Mouse (Mus musculus) R1 (cell line): ENCODE measurements around the gene Gm11595.
"Not testable (repeated sequence)": the region's sequence is repeated elsewhere in the genome, so short reads cannot be mapped to it uniquely, and the experiment has no call there.

Source experiments
- DNase-seq: peaks from one replicate; pipeline ENCODE4 v3.0.0-alpha.2; 2018; ENCODE audit warnings: low read depth, low spot score

The Gm11595 gene

GRCm38 (mm10) chr11:99772813-99773212, at the start of gene Gm11595:
Gene Gm11595 (minus strand): TSS chr11:99772913.
- not testable (repeated sequence) for DNase-seq

DNA sequence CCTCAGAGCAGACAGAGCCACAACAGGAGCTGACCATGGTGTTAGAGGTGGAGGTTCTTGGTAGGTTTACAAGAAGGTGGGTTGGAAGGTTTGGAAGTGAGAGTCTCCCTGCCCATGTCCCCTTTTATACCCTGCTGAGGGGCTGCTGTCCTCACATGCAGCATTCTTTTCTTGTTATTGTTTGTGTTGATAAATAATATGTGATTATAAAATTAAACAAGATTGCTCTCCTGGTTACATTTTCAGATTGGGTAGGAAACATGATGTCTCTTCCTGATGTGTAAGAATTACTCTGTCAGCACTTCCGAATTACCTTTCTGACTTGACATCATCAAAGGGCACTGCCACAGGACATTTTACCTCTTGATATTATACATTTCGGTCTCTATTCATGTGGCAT, 42.9 kb upstream of the Gm11595 start, which contains the start of gene Gm11564:
Gene Gm11564, minus strand, starts transcription at position 101 of the 400 bp plus-strand sequence.
- DNase-seq = not testable (repeated sequence)

DNA sequence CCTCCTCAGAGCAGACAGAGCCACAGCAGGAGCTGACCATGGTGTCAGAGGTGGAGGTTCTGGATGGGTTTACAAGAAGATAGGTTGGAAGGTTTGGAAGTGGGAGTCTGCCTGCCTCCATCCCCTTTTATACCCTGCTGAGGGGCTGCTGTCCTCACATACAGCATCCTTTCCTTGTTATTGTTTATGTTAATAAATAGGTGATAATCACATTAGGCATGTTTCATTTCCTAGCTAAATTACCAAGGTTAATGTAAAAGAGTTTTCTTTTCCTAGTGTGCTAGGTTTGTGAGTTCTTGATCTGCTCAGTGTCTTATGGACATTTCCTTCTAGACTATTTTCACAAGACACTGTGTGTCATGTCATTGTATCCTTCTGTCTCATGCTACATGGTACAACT, 37.1 kb upstream of the Gm11595 start, which contains the start of gene Krtap4-13:
Gene Krtap4-13, minus strand, starts transcription at position 101 of the 400 bp plus-strand sequence.
- not testable (repeated sequence) for DNase-seq

DNA sequence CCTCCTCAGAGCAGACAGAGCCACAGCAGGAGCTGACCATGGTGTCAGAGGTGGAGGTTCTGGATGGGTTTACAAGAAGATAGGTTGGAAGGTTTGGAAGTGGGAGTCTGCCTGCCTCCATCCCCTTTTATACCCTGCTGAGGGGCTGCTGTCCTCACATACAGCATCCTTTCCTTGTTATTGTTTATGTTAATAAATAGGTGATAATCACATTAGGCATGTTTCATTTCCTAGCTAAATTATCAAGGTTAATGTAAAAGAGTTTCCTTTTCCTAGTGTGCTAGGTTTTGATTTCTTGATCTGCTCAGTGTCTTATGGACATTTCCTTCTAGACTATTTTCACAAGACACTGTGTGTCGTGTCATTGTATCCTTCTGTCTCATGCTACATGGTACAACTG, 31.6 kb upstream of the Gm11595 start, which contains the start of gene Gm11554:
Gene Gm11554, minus strand, starts transcription at position 101 of the 400 bp plus-strand sequence.
- not testable (repeated sequence) for DNase-seq

DNA sequence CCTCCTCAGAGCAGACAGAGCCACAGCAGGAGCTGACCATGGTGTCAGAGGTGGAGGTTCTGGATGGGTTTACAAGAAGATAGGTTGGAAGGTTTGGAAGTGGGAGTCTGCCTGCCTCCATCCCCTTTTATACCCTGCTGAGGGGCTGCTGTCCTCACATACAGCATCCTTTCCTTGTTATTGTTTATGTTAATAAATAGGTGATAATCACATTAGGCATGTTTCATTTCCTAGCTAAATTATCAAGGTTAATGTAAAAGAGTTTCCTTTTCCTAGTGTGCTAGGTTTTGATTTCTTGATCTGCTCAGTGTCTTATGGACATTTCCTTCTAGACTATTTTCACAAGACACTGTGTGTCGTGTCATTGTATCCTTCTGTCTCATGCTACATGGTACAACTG, 26.1 kb upstream of the Gm11595 start, which contains the start of gene Gm11569:
Gene Gm11569, minus strand, starts transcription at position 101 of the 400 bp plus-strand sequence.
- DNase-seq = not testable (repeated sequence)

- no peak for DNase-seq
These were observed 20.7 kb upstream of the Gm11595 start, which contains the start of gene Gm11596 for GRCm38 (mm10) chr11:99793367-99793766. Gene Gm11596 (minus strand): TSS chr11:99793467.

DNA sequence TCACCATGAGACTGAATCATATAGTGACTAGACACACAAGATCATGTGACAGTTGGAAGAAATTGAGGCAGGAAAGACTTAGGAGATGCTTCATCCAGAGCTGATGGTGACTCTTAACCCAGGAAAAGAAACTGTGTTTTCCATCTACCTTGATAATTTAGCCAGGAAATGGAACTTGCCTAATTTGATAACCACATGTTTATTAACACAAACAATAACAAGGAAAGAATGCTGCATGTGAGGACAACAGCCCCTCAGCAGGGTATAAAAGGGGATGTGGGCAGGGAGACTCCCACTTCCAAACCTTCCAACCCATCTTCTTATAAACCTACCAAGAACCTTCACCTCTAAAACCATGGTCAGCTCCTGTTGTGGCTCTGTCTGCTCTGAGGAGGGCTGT, 12.2 kb upstream of the Gm11595 start, which contains the start of gene Krtap4-9:
Gene Krtap4-9, plus strand, starts transcription at position 301 of the 400 bp plus-strand sequence.
- DNase-seq = not testable (repeated sequence)

DNA sequence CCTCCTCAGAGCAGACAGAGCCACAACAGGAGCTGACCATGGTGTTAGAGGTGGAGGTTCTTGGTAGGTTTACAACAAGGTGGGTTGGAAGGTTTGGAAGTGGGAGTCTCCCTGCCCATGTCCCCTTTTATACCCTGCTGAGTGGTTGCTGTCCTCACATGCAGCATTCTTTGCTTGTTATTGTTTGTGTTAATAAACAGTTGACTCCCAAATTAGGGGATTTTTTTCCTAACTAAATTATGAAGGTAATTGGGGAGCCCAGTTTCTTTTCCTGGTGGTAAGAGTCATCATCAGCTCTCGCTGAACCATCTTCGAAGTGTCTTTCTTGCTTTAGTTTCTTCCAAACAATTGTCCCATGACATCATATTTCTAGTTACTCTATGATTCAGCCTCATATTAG, 7.9 kb upstream of the Gm11595 start, which contains the start of gene Krtap4-8:
Gene Krtap4-8, minus strand, starts transcription at position 101 of the 400 bp plus-strand sequence.
- no peak for DNase-seq

DNA sequence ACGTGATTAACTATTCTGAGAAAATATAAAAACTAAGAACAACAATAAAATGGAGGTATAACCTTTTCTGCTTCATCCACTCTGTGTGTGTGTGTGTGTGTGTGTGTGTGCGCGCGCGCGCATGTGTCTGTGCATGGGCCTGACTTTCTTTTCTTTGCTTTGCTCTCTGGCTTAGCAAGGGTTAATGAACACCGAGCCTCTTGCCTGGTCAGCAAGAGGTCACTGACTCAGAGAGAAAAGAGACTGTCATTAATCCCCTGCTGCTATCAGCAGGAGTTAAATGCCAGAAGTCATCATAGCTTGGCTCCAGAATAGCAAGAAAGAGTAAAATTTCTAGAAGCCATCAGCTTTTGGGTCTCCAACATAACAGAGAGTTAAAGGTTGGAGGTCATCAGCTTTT, 5.7 kb upstream of the Gm11595 start:
- peak; percentile 2 for DNase-seq

DNA sequence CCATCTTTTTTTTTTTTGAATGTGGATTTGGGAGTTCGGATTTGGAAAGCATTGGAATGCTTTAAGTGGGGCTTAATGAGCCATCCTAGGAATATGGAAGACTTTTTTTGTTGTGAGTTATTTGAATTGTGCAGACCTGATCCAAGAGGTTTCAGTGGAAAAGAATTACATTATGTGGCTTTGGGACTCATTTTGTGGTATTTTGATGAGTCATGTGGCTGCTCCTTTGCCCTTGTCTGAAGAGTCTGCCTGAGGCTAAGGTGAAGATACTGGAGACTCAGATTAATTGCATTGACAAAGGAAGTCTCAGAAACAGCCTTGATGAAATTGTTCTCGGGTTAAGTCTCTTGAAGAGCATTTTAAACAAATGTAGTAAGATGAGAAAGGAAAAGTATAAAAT, 4.3 kb downstream of the Gm11595 start:
- no peak for DNase-seq

- DNase-seq = no peak
These were observed 13.8 kb downstream of the Gm11595 start for GRCm38 (mm10) chr11:99758877-99759276.

DNA sequence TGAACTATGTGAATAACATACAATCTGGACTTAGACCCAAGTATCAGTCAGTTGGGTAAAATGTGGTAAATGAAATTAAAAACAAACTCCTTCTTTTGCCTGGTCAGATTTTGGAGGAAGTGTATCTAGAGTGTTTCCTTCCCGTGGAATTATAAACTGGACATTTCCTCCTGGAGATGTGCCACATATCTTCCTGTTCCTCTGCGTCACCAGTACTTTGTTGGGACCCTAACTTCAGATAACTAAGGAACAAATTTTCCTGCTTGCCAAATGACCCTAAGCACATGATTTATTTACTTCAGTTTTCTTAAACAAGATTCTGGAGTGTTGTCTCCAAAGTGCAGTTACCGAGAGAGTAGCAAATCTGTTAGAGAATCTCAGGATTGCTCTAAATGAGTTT, 28.7 kb downstream of the Gm11595 start:
- no peak for DNase-seq

DNA sequence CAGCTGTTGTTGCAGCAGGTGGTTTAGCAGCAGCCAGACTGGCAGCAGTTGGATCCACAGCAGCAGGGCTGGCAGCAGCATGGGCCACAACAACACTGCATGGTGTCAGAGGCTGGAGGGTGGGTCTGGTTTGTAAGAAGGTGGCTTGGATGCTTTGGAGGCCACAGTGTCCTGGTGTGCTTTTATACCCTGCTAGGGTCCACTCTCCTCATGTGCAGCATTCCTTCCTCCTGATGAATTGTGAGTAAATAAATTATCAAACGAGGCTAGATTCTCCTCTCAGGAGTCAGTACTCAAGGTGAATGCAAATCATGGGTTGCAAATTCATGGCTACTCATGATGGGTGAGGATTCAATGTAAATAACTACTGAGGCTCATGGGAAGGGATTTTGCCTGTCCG, 38.5 kb downstream of the Gm11595 start, which contains the start of gene Gm14180:
Gene Gm14180, minus strand, starts transcription at position 101 of the 400 bp plus-strand sequence.
- DNase-seq = no peak

DNA sequence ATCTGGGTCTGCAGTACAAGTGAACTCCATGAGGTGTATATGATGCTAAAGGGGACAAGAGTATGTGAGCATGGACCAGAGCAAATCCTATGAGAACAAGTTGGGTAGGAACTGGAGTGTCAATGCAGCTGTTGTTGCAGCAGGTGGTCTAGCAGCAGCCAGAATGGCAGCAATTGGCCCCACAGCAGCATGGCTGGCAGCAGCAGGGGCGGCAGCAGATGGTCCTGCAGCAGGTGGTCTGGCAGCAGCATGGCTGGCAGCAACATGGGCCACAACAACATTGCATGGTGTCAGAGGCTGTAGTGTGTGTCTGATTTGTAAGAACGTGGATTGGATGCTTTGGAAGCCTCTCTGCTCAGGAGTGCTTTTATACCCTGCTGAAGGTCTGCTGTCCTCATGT, 48.7 kb downstream of the Gm11595 start:
- DNase-seq = no peak
